31 mouse cellular contexts compared by ENCODE assay signal in the genomic region with DNA sequence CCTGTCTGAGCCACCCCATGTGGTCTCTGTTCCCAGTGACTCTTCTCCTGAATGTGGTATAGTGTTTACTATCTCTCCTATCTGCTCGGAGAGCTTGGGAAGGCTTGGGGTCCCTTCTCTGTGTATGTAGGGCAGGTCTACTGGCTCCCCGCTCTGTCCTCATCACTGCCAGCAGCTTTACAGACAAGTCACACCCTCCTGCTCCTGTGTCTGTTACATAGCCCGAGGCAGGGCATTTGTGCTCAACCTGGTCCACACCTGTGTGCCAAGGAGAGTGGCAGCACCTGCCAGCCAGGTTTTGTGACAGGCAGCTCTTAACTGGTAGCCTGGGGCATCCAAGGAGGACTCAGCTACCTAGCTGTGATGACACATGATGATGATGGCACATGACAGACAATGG. TPM values are rescaled to one million over a fixed set of nuclear protein-coding genes. Genes with fewer than 3 reads are reported as not detected.
DNase-seq lines count a peak whose midpoint lies in the region; ATAC-seq lines count a peak whose summit lies in the region.
"Had no signal": no experiment of that assay in that cellular context is flagged by ENCODE, and none has a peak within 500 bp of the region (broad histone marks: within the 10 kb centered on the region; RNA-seq: fewer than 3 reads in every experiment).

No protein-coding gene starts in this region.

- no peak overlapping the region for H3K27ac ChIP-seq in midbrain, embryonic 14.5 days (replicated peaks; ENCODE audit: low read depth, low read length)
- H3K27ac ChIP-seq: embryonic facial prominence, embryonic 12.5 days; embryonic facial prominence, embryonic 15.5 days; heart, adult 2 months; heart, embryonic 10.5 days; heart, embryonic 13.5 days; hindbrain, embryonic 14.5 days; hindbrain, postnatal 0 days had no signal

- no peak overlapping the region for H3K9ac ChIP-seq in midbrain, embryonic 14.5 days (replicated peaks; ENCODE audit: low read length)
- H3K9ac ChIP-seq: embryonic facial prominence, embryonic 12.5 days; embryonic facial prominence, embryonic 15.5 days; forebrain, postnatal 0 days; heart, embryonic 13.5 days; hindbrain, embryonic 14.5 days had no signal

- H3K9me3 ChIP-seq in midbrain, embryonic 14.5 days (ENCODE audit: control insufficient read depth, low read length), result no peaks in the 10 kb centered on the region
- H3K9me3 ChIP-seq: embryonic facial prominence, embryonic 12.5 days; embryonic facial prominence, embryonic 15.5 days; G1E; heart, embryonic 10.5 days; heart, embryonic 13.5 days had no signal

- peaks cover 86% of the 10 kb centered on the region for H3K36me3 ChIP-seq in midbrain, embryonic 14.5 days (ENCODE audit: control insufficient read depth, insufficient read depth, low read length)

- no peak overlapping the region for H3K4me2 ChIP-seq in midbrain, embryonic 14.5 days (ENCODE audit: low read length)
- H3K4me2 ChIP-seq: embryonic facial prominence, embryonic 12.5 days; embryonic facial prominence, embryonic 15.5 days; heart, embryonic 13.5 days; hindbrain, embryonic 14.5 days had no signal

- H3K4me1 ChIP-seq in midbrain, embryonic 14.5 days (ENCODE audit: control insufficient read depth, insufficient read depth, low read length), result peaks cover 2% of the 10 kb centered on the region; the same call in 1 of the 2 replicates
- H3K4me1 ChIP-seq: embryonic facial prominence, embryonic 12.5 days; embryonic facial prominence, embryonic 15.5 days had no signal

- no peak for ATAC-seq in midbrain, embryonic 14.5 days (ENCODE audit: low FRiP score, low TSS enrichment)
- ATAC-seq: forebrain, embryonic 14.5 days; forebrain, postnatal 0 days; hindbrain, postnatal 0 days; inflammation-experienced regulatory T-cells, adult 6 months; intestine, embryonic 16.5 days; Patski had no signal

- H3K27me3 ChIP-seq in midbrain, embryonic 14.5 days (ENCODE audit: control insufficient read depth, insufficient read depth, low read length), result no peaks in the 10 kb centered on the region
- H3K27me3 ChIP-seq: CH12.LX; embryonic facial prominence, embryonic 12.5 days; embryonic facial prominence, embryonic 15.5 days; heart, embryonic 13.5 days; Patski had no signal

- DNase-seq in cerebellum, adult 11-12 months, result peak; percentile 81
- DNase-seq in cerebellum, adult 11 months, result no peak
- peak; percentile 56 for DNase-seq in cerebellum, adult 8-10 months
- DNase-seq in cerebellum, postnatal 10 days, result peak; percentile 53 to 59
- DNase-seq in cerebellum, postnatal 36 days, result peak; percentile 55 to 59
- no peak for DNase-seq in adrenal gland, adult 18-20 months (ENCODE audit: low spot score in 2 of 2)
- no peak for DNase-seq in midbrain, embryonic 14.5 days
- DNase-seq in gastrocnemius, adult 18-20 months (ENCODE audit: low spot score), result no peak
- DNase-seq: adrenal gland, adult 2 months; adrenal gland, postnatal 14 days; B cell, adult 2 months; forebrain, postnatal 0 days; gastrocnemius, postnatal 10 days; gastrocnemius, postnatal 36 days; heart, adult 2 months; heart, postnatal 14 days; heart, postnatal 4 days; kidney, adult 18-20 months; kidney, adult 9 months had no signal

- 95% methylated on average over 3 of the region's 3 CpGs for WGBS in midbrain, embryonic 14.5 days

- H3K4me3 ChIP-seq in midbrain, embryonic 14.5 days (replicated peaks; ENCODE audit: low read depth, low read length), result no peak overlapping the region
- H3K4me3 ChIP-seq: embryonic facial prominence, embryonic 12.5 days; embryonic facial prominence, embryonic 15.5 days; heart, adult 2 months; heart, embryonic 10.5 days; heart, embryonic 13.5 days had no signal

RNA-seq across cellular contexts. Expression of gene Rnf114, which starts 21.8 kb away (rescaled TPM):
- total RNA-seq in adrenal gland, adult 18-20 months (2021), result 100 to 1,000 TPM in 1 of 2 experiments, 10 to 100 TPM in 1; 88.3 to 103 TPM
- 127 and 146 TPM in 2 replicates for polyA plus RNA-seq in midbrain, embryonic 14.5 days (2014; fragmentation: Nextera tagmentation; extraction: Ambion mirVana)
- total RNA-seq in gastrocnemius, adult 18-20 months (2021), result 10 to 100 TPM; 37.5 to 45.6 TPM

RNA-seq across cellular contexts. Expression of gene Spata2, which starts 22.1 kb away (rescaled TPM):
- total RNA-seq in adrenal gland, adult 18-20 months (2021), result 10 to 100 TPM; 41.1 to 42.8 TPM
- 27.4 and 29.9 TPM in 2 replicates for polyA plus RNA-seq in midbrain, embryonic 14.5 days (2014; fragmentation: Nextera tagmentation; extraction: Ambion mirVana)
- 10 to 100 TPM; 18.4 to 19.5 TPM for total RNA-seq in gastrocnemius, adult 18-20 months (2021)

RNA-seq across cellular contexts. Expression of gene Slc9a8, which starts 49.1 kb away (rescaled TPM):
- 10 to 100 TPM; 32.6 to 33.1 TPM for total RNA-seq in adrenal gland, adult 18-20 months (2021)
- polyA plus RNA-seq in midbrain, embryonic 14.5 days (2014; fragmentation: Nextera tagmentation; extraction: Ambion mirVana), result 15.5 and 19.2 TPM in 2 replicates
- 10 to 100 TPM; 24.5 to 26.0 TPM for total RNA-seq in gastrocnemius, adult 18-20 months (2021)

Comparison
In these comparisons a context has a peak if more than half of its experiments do, and no peak if none do; other contexts are left out.
1. DNase-seq: peak in cerebellum, adult 11-12 months (single experiment), cerebellum, adult 8-10 months (single experiment), cerebellum, postnatal 10 days (2 of 2) and cerebellum, postnatal 36 days (2 of 2); none in cerebellum, adult 11 months (single experiment), adrenal gland, adult 18-20 months (0 of 2), midbrain, embryonic 14.5 days (single experiment) and gastrocnemius, adult 18-20 months (single experiment).